17 mouse cellular contexts compared by ENCODE assay signal in the genomic region with DNA sequence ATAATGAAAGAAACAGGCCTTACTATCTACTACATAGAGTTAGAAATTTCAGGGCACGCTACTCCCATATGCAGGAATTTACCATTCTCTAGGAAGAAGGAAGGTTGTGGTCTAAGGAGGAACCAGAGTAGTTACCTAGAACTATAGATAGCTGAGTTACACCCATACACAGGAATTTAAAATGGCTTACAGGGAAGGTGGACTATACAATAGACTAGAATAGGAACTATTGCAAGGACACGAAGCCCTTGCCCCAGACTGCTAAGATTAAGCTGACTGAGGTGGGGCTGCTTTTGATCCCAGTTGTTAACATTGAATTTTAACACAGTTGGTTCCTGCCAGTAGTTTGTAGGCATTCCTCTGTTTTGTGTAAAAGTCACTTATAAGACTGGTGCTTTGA.
"Had no signal": no experiment of that assay in that cellular context is flagged by ENCODE, and none has a peak within 500 bp of the region (broad histone marks: within the 10 kb centered on the region; RNA-seq: fewer than 3 reads in every experiment).

No protein-coding gene starts in this region.

- ATAC-seq: liver, embryonic 12.5 days; liver, postnatal 0 days; lung, postnatal 0 days; midbrain, embryonic 13.5 days; midbrain, embryonic 15.5 days; midbrain, embryonic 16.5 days had no signal

- DNase-seq: left cerebral cortex, postnatal 4 days; liver; liver, embryonic 13.5 days; liver, postnatal 0 days; lung, adult 18-20 months; lung, adult 2 months; lung, embryonic 14.5 days; lung, postnatal 10 days; lung, postnatal 14 days; lung, postnatal 36 days; lung, postnatal 4 days; midbrain, embryonic 14.5 days had no signal
